ENCODE assay signal across 8 mouse cellular contexts in the genomic region with DNA sequence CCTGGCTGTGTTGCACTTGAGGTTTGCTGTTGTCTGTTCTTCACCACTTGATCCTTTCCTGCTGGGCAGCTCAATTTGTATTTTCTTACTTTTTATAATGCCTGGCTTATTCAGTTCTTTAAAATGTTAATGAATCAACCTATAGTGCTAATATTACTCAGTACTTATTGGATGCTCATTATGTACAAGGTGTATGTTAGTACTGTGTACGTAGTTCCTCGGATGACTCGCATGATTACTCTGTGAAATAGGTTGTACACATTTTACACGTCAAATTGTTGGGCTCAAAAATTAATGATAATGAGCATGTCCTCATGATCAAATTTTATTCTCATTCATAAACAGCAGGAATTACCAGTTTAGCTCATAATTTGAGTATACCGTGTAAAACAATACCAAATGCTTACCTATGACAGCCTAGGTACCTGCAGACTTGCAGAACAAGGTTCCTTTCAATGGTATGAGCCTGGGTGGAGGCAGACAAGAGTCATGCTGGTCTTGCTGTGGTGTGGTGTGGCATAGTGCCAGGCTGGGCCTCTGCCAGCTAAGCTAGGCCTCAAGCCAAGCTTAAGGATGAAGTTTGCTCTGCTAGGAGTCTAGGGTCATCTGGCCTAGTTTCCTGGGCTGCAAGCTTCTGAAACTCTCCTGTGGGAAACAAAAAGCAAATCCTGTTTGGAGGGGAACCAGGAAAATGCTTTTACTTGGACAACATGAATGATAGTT. TPM values are rescaled to one million over a fixed set of nuclear protein-coding genes. Genes with fewer than 3 reads are reported as not detected.
DNase-seq lines count a peak whose midpoint lies in the region; ATAC-seq and TF ChIP-seq lines count a peak whose summit lies in the region.

No protein-coding gene starts in this region.

- no peak overlapping the region for H3K27ac ChIP-seq in left cerebral cortex, adult 2 months
- no peak overlapping the region for H3K27ac ChIP-seq in intestine, embryonic 16.5 days (ENCODE audit: low read length)
- H3K27ac ChIP-seq in lung, embryonic 15.5 days: no peak overlapping the region
- H3K27ac ChIP-seq in stomach, postnatal 0 days (replicated peaks): 0 out of 2 replicates have a peak overlapping the region, but pooled peaks have one; percentile 18

- peak; percentile 63; the same call in 1 of the 2 replicates for ATAC-seq in intestine, embryonic 16.5 days
- peak; percentile 88; the same call in 1 of the 2 replicates for ATAC-seq in lung, embryonic 15.5 days (ENCODE audit: borderline replicate concordance, extremely low read depth, low FRiP score, low TSS enrichment)
- ATAC-seq in stomach, postnatal 0 days (ENCODE audit: low FRiP score, low TSS enrichment): peak; percentile 91

- no peak for TF ChIP-seq EP300 in stomach, postnatal 0 days (optimal IDR thresholded peaks at IDR 0.05)

- no peak for TF ChIP-seq CTCF in left cerebral cortex, adult 2 months (IDR thresholded peaks at IDR 0.05)
- no peak for TF ChIP-seq CTCF in stomach, postnatal 0 days (IDR thresholded peaks at IDR 0.05; ENCODE audit: low read depth)

- H3K4me2 ChIP-seq in intestine, embryonic 16.5 days (ENCODE audit: low read depth, low read length): no peak overlapping the region
- H3K4me2 ChIP-seq in lung, embryonic 15.5 days: no peak overlapping the region
- H3K4me2 ChIP-seq in stomach, postnatal 0 days (replicated peaks; ENCODE audit: low read depth): no peak overlapping the region

- intact Hi-C loops in left cerebral cortex, adult 2 months (cut with DNase I): no loop called here

- H3K36me3 ChIP-seq in intestine, embryonic 16.5 days (ENCODE audit: control insufficient read depth, insufficient read depth, low read length): no peaks in the 10 kb centered on the region
- no peaks in the 10 kb centered on the region for H3K36me3 ChIP-seq in lung, embryonic 15.5 days
- H3K36me3 ChIP-seq in stomach, postnatal 0 days (ENCODE audit: control insufficient read depth, insufficient read depth, low read length): no peaks in the 10 kb centered on the region

- no peaks in the 10 kb centered on the region for H3K9me3 ChIP-seq in intestine, embryonic 16.5 days (ENCODE audit: control insufficient read depth, low read length)
- no peaks in the 10 kb centered on the region for H3K9me3 ChIP-seq in lung, embryonic 15.5 days
- H3K9me3 ChIP-seq in stomach, postnatal 0 days (ENCODE audit: control insufficient read depth, low read length): no peaks in the 10 kb centered on the region

- no peak overlapping the region for H3K9ac ChIP-seq in intestine, embryonic 16.5 days (ENCODE audit: low read depth, low read length)
- H3K9ac ChIP-seq in lung, embryonic 15.5 days: no peak overlapping the region
- H3K9ac ChIP-seq in stomach, postnatal 0 days (ENCODE audit: low read length): no peak overlapping the region

- DNase-seq in left cerebral cortex, adult 2 months (ENCODE audit: extremely low spot score in 1 of 2, low spot score in 2 of 2): peak; percentile 40 to 47
- no peak for DNase-seq in left cerebral cortex, adult 11 months (ENCODE audit: low spot score)
- peak; percentile 94 for DNase-seq in adrenal gland, postnatal 25 days
- peak; percentile 28 to 49 for DNase-seq in frontal cortex, postnatal 14 days (ENCODE audit: low spot score in 2 of 2)
- DNase-seq in stomach, postnatal 0 days (ENCODE audit: low spot score): peak; percentile 81
- no peak for DNase-seq in thymus, postnatal 0 days (ENCODE audit: low spot score)

- peaks cover 3% of the 10 kb centered on the region for H3K4me1 ChIP-seq in intestine, embryonic 16.5 days (ENCODE audit: control insufficient read depth, insufficient read depth, low read length)
- H3K4me1 ChIP-seq in lung, embryonic 15.5 days: peaks cover 15% of the 10 kb centered on the region; the same call in 1 of the 2 replicates
- H3K4me1 ChIP-seq in stomach, postnatal 0 days (replicated peaks; ENCODE audit: control insufficient read depth, insufficient read depth): 0 out of 2 replicates have a peak, but pooled peaks cover 2% of the 10 kb centered on the region

- 88% methylated on average over 5 of the region's 5 CpGs for WGBS in intestine, embryonic 16.5 days
- WGBS in lung, embryonic 15.5 days: 75% methylated on average over 5 of the region's 5 CpGs
- WGBS in stomach, postnatal 0 days: 57% methylated on average over 5 of the region's 5 CpGs

- no peaks in the 10 kb centered on the region for H3K27me3 ChIP-seq in intestine, embryonic 16.5 days (replicated peaks; ENCODE audit: control insufficient read depth, insufficient read depth, low read length)
- H3K27me3 ChIP-seq in lung, embryonic 15.5 days: no peaks in the 10 kb centered on the region
- no peaks in the 10 kb centered on the region for H3K27me3 ChIP-seq in stomach, postnatal 0 days (ENCODE audit: control insufficient read depth, insufficient read depth, low read length)

- H3K4me3 ChIP-seq in left cerebral cortex, adult 2 months: no peak overlapping the region
- no peak overlapping the region for H3K4me3 ChIP-seq in intestine, embryonic 16.5 days (ENCODE audit: low read length)
- no peak overlapping the region for H3K4me3 ChIP-seq in lung, embryonic 15.5 days
- no peak overlapping the region for H3K4me3 ChIP-seq in stomach, postnatal 0 days (ENCODE audit: low read depth, low read length)

RNA-seq across cellular contexts. Expression of gene Ell2, which starts 45.8 kb away (rescaled TPM):
- total RNA-seq in left cerebral cortex, adult 2 months (2021): 10 to 100 TPM; 44.2 to 45.7 TPM
- total RNA-seq in adrenal gland, postnatal 25 days (2021): 50.1 and 59.6 TPM in 2 replicates
- 4.3 and 4.9 TPM in 2 replicates for polyA plus RNA-seq in intestine, embryonic 16.5 days (2015; fragmentation: Nextera tagmentation; extraction: Ambion mirVana)
- polyA plus RNA-seq in lung, embryonic 15.5 days (2015; fragmentation: Nextera tagmentation; extraction: Ambion mirVana): 6.9 and 8.7 TPM in 2 replicates
- polyA plus RNA-seq in stomach, postnatal 0 days (2015; fragmentation: Nextera tagmentation; extraction: Ambion mirVana): 13.0 and 13.6 TPM in 2 replicates
- polyA plus RNA-seq in thymus, postnatal 0 days (2015; fragmentation: Nextera tagmentation; extraction: Ambion mirVana): 4.8 and 5.3 TPM in 2 replicates

Comparison
In these comparisons a context has a peak if more than half of its experiments do, and no peak if none do; other contexts are left out.
1. DNase-seq: peak in left cerebral cortex, adult 2 months (2 of 2), adrenal gland, postnatal 25 days (single experiment), frontal cortex, postnatal 14 days (2 of 2) and stomach, postnatal 0 days (single experiment); none in left cerebral cortex, adult 11 months (single experiment) and thymus, postnatal 0 days (single experiment).
2. Peak in every context shown above with its lines, with median percentiles within 50 percentile points of each other: ATAC-seq.